Mouse (Mus musculus) embryonic facial prominence, embryonic 14.5 days (tissue): ENCODE results near the gene Mthfd1l. TPM values are rescaled to one million over a fixed set of nuclear protein-coding genes. Genes with fewer than 3 reads are reported as not detected.

Experiments used
- ATAC-seq: fragments of 200-750 bp; cut with Nextera tagmentation; 2 replicates; pipeline ENCODE4 v1.8.0; 2017; ENCODE audit warnings: low read depth, moderate number of reproducible peaks, moderate TSS enrichment
- DNase-seq: peaks from one replicate; pipeline ENCODE4 v3.0.0-alpha.2; 2015; ENCODE audit warnings: low spot score
- H3K27ac ChIP-seq: fragments of 300-500 bp; sonication (generic); replicated peaks from 2 replicates; pipeline ENCODE4 v1.5.1; 2014; ENCODE audit warnings: low read depth, mild to moderate bottlenecking, low read length, moderate library complexity
- H3K27me3 ChIP-seq: fragments of 300-500 bp; sonication (generic); replicated peaks from 2 replicates; pipeline ENCODE4 v1.6.1; 2014; ENCODE audit warnings: low read length; ENCODE audit not compliant: control insufficient read depth, insufficient read depth
- H3K36me3 ChIP-seq: fragments of 300-500 bp; sonication (generic); 2 replicates; pipeline ENCODE4 v1.6.1; 2014; ENCODE audit warnings: low read length, mixed read lengths; ENCODE audit not compliant: control insufficient read depth, insufficient read depth
- H3K4me1 ChIP-seq: fragments of 300-500 bp; sonication (generic); 2 replicates; pipeline ENCODE4 v1.6.1; 2014; ENCODE audit warnings: antibody characterized with exemption, low read length; ENCODE audit not compliant: control insufficient read depth, insufficient read depth
- H3K4me2 ChIP-seq: fragments of 300-500 bp; sonication (generic); 2 replicates; pipeline ENCODE4 v1.6.1; 2014; ENCODE audit warnings: low read depth, mild to moderate bottlenecking, low read length, moderate library complexity, mixed read lengths
- H3K4me3 ChIP-seq: fragments of 300-500 bp; sonication (generic); 2 replicates; pipeline ENCODE4 v1.5.1; 2014; ENCODE audit warnings: low read depth, mild to moderate bottlenecking, low read length
- H3K9ac ChIP-seq: fragments of 300-500 bp; sonication (generic); 2 replicates; pipeline ENCODE4 v1.6.1; 2014; ENCODE audit warnings: low read depth, mild to moderate bottlenecking, low read length, moderate library complexity, mixed read lengths
- H3K9me3 ChIP-seq: fragments of 300-500 bp; sonication (generic); 2 replicates; pipeline ENCODE4 v1.6.1; 2016; ENCODE audit warnings: low read length; ENCODE audit not compliant: control insufficient read depth
- WGBS: fragments of 180-500 bp; shearing (Covaris S2); extraction: QIAGEN DNeasy Blood & Tissue Kit; methylation state at CpG from one replicate; pipeline ENCODE4 v1.1.7; 2014; 5-methylcytosine and 5-hydroxymethylcytosine counted together
- polyA plus RNA-seq: library from polyadenylated mRNA; unstranded; fragments of >200 nt; fragmentation: Nextera tagmentation; extraction: Ambion mirVana; gene quantifications from 2 replicates; pipeline ENCODE4 v1.2.1, GENCODE M21; 2014

The Mthfd1l gene
- polyA plus RNA-seq = 8.6 and 12.1 TPM in 2 replicates

DNA sequence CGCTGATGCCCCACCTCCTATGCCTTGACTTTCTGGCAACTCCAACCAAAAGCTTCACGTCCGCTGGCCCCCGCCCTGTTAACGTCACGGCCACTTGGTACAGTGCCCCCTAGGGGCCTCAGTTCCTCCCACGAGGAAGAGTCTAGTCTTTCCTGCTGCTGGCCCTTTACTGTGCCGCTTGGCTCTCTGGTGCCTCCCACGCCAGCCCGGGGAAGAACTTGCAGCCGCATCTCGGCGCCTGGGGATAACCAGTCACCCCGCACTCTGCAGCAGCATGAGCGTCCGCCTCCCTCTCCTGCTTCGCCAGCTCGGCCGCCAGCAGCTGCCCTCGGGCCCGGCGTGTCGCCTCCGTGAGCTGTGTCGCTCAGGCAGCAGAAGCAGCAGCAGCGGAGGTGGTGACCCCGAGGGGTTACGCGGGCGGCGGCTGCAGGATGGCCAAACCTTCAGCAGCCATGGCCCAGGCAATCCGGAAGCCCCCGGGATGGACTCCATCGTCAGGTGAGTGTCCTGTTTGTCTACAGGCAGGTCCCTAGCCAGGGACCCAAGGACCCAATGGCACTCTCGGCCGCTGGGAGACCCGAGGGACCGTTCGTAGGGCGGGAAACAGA lies at the start of gene Mthfd1l:
Gene Mthfd1l, plus strand, starts transcription at position 138 of the 608 bp plus-strand sequence.
- Histone ChIP-seq H3K9me3 (no peaks in the 10 kb centered on the region), H3K4me3 (peak within 1 kb of the TSS; percentile 74), H3K4me2 (peak within 1 kb of the TSS; percentile 98), H3K36me3 (no peaks in the 10 kb centered on the region), H3K27me3 (no peaks in the 10 kb centered on the region), H3K9ac (peak within 1 kb of the TSS; percentile 86), H3K27ac (peak within 1 kb of the TSS; percentile 93), H3K4me1 (peaks cover 3% of the 10 kb centered on the region; the same call in 1 of the 2 replicates)
- peak; percentile 91 for DNase-seq
- peak; percentile 76 for ATAC-seq
- 1% methylated on average over 28 of the region's 40 CpGs for WGBS

DNA sequence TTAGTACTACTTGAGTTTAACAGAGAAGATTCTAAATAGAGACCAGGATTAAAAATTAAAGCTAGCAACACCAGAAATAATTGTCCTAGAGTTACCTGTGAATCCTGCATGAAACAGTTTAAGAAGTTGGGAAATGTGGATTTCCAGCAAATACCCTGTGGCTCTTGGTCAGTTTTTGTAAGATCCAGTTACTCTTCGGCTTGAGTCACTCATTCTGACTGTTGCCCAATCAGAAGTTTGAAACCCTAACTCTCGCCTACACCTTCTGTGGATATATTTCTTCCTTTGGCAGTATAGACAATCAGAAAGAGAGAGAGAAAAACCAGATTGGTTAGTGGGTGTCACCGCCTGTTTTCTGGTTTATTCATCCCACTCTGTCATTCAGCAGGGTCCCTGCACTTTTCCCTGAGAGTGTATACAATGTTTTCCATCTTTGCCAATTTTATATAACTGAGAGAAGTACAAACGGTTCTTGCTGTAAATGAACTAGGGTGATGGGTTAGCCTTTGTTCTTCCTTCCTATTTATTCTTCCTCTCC lies 44.8 kb upstream of the Mthfd1l start:
- H3K36me3 ChIP-seq = no peaks in the 10 kb centered on the region; the same call in 1 of the 2 replicates
- H3K9me3 ChIP-seq = no peaks in the 10 kb centered on the region
- H3K4me1 ChIP-seq = no peaks in the 10 kb centered on the region
- WGBS = 73% methylated on average over 4 of the region's 4 CpGs
- no peak overlapping the region for H3K4me2 ChIP-seq
- no peak overlapping the region for H3K27ac ChIP-seq
- H3K4me3 ChIP-seq = no peak overlapping the region
- DNase-seq = no peak
- H3K27me3 ChIP-seq = no peaks in the 10 kb centered on the region
- no peak overlapping the region for H3K9ac ChIP-seq
- no peak for ATAC-seq

DNA sequence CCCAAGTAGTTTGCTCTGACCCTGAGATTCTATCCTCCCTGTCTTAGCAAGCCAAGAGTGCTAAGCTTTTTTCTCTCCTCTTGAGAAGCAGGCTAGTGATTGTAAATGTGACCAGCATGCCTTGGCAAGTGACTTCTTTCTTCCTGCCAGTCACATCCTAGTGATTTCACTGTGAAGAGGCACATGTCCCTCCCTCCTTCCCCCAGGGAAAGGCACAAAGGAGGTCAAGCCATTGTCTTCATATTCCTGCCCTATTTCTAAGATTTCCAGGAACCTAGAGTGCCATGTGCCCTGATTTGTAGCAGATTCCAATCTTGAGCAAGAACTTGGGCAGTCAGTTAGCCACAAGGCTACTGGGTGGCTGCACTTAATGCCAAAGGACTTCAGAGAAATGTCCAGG lies 41.1 kb upstream of the Mthfd1l start:
- Histone ChIP-seq H3K9me3 (no peaks in the 10 kb centered on the region), H3K4me3 (no peak overlapping the region), H3K4me2 (no peak overlapping the region), H3K4me1 (0 out of 2 replicates have a peak, but pooled peaks cover 8% of the 10 kb centered on the region), H3K27ac (no peak overlapping the region), H3K36me3 (no peaks in the 10 kb centered on the region; the same call in 1 of the 2 replicates), H3K27me3 (no peaks in the 10 kb centered on the region), H3K9ac (no peak overlapping the region)
- ATAC-seq = no peak
- DNase-seq = no peak

DNA sequence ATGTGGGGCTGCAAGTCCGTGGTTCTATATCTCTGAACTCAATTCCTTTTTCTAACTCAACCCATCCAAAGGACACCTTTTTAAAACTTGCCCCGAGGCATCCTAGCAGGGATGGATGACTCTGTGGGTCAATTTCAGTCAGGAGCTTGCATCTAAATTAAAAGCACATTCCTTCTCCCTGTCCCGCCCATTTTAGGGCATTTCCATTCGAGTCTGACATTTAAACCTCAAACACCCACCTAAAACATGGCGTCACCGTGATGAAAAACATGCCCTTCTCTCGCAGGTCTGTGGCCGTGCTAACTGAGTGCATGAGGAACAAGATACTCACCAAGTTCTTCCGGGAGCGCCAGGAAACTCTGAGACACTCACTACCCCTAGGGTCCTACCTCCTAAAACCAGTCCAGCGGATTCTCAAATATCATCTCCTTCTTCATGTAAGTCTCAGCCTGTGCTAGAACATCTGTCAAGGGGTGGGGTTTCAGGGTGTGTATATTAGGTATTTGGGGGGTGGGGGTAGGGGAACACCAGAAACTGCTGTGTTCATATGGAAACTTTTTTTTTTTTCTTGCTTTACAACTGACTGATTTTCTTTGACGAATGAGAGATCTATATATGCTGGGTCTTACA lies 39.5 kb upstream of the Mthfd1l start:
- H3K9me3 ChIP-seq = no peaks in the 10 kb centered on the region
- no peak overlapping the region for H3K4me2 ChIP-seq
- H3K27ac ChIP-seq = no peak overlapping the region
- peak; percentile 46 for DNase-seq
- ATAC-seq = peak; percentile 41; the same call in 1 of the 2 replicates
- H3K4me1 ChIP-seq = 0 out of 2 replicates have a peak, but pooled peaks cover 8% of the 10 kb centered on the region
- H3K36me3 ChIP-seq = peaks cover 8% of the 10 kb centered on the region; the same call in 1 of the 2 replicates
- H3K27me3 ChIP-seq = no peaks in the 10 kb centered on the region
- no peak overlapping the region for H3K9ac ChIP-seq
- no peak overlapping the region for H3K4me3 ChIP-seq
- 35% methylated on average over 12 of the region's 12 CpGs for WGBS

DNA sequence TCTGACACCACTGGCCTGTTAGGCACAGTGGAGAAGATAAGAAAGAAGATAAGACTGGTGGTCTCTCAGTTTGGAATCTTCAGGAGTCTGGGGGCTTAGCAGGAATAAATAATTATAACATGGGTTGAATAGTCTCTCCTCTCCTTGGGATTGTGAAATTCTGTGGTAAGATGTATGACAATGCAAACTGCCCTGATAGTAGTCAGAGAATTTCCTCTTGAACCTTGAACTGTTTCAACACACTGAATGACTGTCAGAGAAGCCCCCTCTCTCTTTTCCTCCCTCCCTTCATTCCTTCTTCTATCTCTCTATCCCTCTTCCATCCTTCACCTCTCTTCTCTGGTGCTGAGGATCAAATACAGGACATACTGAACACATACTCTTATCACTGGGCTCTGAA lies 36.1 kb upstream of the Mthfd1l start:
- no peak overlapping the region for H3K4me2 ChIP-seq
- peaks cover 19% of the 10 kb centered on the region for H3K36me3 ChIP-seq
- no peak overlapping the region for H3K4me3 ChIP-seq
- no peak overlapping the region for H3K27ac ChIP-seq
- H3K27me3 ChIP-seq = no peaks in the 10 kb centered on the region
- H3K9me3 ChIP-seq = no peaks in the 10 kb centered on the region
- DNase-seq (no peak), ATAC-seq (no peak)
- H3K4me1 ChIP-seq = 0 out of 2 replicates have a peak, but pooled peaks cover 13% of the 10 kb centered on the region
- no peak overlapping the region for H3K9ac ChIP-seq

DNA sequence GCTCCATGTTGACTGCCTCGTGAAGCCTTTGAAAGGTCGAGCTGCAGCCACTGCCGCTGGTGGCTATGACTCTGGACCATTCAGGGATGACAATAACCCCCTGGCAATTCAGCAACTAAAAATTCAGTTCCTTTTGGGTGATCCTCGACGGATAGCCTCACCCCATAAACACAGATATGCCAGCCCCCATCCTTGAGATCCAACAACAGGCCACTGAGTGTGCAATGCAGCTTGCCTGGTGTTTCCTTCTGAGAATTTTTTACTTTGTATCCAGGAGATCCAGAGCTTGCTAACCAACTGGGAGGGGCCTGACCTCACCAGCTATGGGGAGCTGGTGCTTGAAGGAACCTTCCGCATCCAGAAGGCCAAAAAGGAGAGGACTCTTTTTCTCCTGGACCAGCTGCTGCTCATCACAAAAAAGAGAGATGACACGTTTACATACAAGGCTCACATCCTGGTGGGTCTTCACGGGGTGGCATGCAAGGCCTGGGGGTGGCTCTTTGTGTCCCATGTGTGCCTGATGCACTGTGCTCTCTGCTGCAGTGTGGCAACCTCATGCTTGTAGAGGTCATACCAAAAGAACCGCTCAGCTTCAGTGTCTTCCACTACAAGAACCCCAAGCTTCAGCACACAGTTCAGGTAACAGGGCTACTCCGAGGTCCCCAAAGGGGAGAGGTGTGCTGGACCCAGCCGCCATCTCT lies 32.9 kb upstream of the Mthfd1l start:
- no peak overlapping the region for H3K9ac ChIP-seq
- H3K27ac ChIP-seq = no peak overlapping the region
- H3K4me1 ChIP-seq = 0 out of 2 replicates have a peak, but pooled peaks cover 5% of the 10 kb centered on the region
- H3K4me3 ChIP-seq = no peak overlapping the region
- DNase-seq (no peak), ATAC-seq (no peak)
- 91% methylated on average over 11 of the region's 11 CpGs for WGBS
- H3K27me3 ChIP-seq = no peaks in the 10 kb centered on the region
- H3K4me2 ChIP-seq = no peak overlapping the region
- H3K9me3 ChIP-seq = no peaks in the 10 kb centered on the region
- H3K36me3 ChIP-seq = peaks cover 25% of the 10 kb centered on the region

DNA sequence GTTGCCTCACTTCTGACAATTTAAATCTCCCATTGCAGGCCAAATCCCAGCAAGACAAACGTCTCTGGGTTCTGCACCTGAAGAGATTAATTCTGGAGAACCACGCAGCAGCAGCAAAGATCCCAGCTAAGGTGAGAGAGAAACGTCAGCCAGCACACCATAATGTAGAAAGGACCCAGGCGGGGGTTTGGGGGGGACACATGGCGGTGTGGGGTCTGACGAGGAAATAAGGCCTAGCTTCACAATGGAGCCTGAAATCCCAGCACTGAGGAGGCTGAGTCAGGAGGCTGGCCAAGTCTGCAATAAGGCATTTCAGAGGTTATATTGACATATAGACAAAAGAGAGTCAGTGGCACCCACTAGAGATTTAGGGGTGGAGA lies 32.3 kb upstream of the Mthfd1l start:
- WGBS = 85% methylated on average over 6 of the region's 6 CpGs
- Histone ChIP-seq H3K9me3 (no peaks in the 10 kb centered on the region), H3K36me3 (peaks cover 25% of the 10 kb centered on the region), H3K4me1 (0 out of 2 replicates have a peak, but pooled peaks cover 5% of the 10 kb centered on the region), H3K27ac (0 out of 2 replicates have a peak overlapping the region, but pooled peaks have one; percentile 55), H3K4me3 (no peak overlapping the region), H3K27me3 (no peaks in the 10 kb centered on the region), H3K9ac (no peak overlapping the region), H3K4me2 (no peak overlapping the region)
- DNase-seq (no peak), ATAC-seq (no peak)

DNA sequence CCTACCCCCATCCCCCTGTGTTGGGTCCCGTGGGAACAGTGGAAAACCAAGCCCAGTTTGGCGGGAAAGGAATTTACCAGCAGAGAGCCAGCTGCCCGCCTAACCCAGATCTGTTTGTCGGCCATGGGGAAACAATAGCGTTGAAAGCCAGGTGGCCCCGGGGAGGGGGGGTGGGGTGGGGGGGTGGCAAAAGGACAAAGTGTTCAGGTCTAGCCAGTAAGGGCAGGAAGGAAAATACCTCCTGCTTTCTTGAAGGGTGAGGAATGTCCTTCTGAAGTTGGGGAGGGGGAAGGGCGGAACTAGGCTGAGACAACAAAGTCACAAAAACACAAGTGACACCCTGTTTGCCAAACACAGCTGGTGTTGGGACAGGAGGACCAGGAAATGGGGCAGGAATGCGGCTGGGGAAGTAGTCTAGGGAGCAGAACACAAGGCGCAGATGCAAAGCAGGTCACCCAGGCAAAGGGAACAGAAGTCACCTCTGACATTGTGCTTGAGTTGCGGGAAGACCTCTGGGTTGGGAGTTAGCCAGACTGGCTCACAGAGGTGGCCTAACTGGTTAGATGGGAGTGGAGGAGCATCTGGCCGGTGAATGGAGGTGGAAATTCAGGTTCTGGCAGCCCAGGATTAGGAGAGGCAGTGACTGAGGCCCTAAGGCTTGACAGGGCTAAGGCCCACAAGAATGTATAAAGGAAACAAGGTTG lies 31.7 kb upstream of the Mthfd1l start:
- Histone ChIP-seq H3K27ac (peak overlapping the region; percentile 55), H3K4me1 (0 out of 2 replicates have a peak, but pooled peaks cover 5% of the 10 kb centered on the region), H3K36me3 (peaks cover 25% of the 10 kb centered on the region), H3K9me3 (no peaks in the 10 kb centered on the region), H3K4me2 (no peak overlapping the region), H3K9ac (no peak overlapping the region), H3K27me3 (no peaks in the 10 kb centered on the region), H3K4me3 (no peak overlapping the region)
- peak; percentile 83 for DNase-seq
- ATAC-seq = peak; percentile 86
- 24% methylated on average over 11 of the region's 11 CpGs for WGBS
